Mouse (Mus musculus) myocyte (in vitro differentiated cells): ENCODE results near the gene Lsm4.

Experiments
- MAX ChIP-seq: IDR thresholded peaks from one replicate; pipeline ENCODE4 v1.6.1; 2011; ENCODE audit warnings: low read depth, mild to moderate bottlenecking, control low read depth
- POLR2A ChIP-seq: IDR thresholded peaks from one replicate; pipeline ENCODE4 v1.6.1; 2011; ENCODE audit warnings: low read depth, mild to moderate bottlenecking, control low read depth, moderate library complexity; ENCODE audit not compliant: insufficient read length
- POLR2AphosphoS2 ChIP-seq: IDR thresholded peaks from one replicate; pipeline ENCODE4 v1.6.1; 2011; ENCODE audit warnings: low read depth, control low read depth; ENCODE audit not compliant: insufficient read length
- REST ChIP-seq: IDR thresholded peaks from one replicate; pipeline ENCODE4 v1.6.1; 2011; ENCODE audit warnings: mild to moderate bottlenecking, control low read depth, moderate library complexity; ENCODE audit not compliant: insufficient read depth, insufficient read length
- TCF12 ChIP-seq: IDR thresholded peaks from one replicate; pipeline ENCODE4 v1.6.1; 2011; ENCODE audit warnings: mild to moderate bottlenecking, control low read depth; ENCODE audit not compliant: poor library complexity, insufficient read depth, severe bottlenecking
- TCF3 ChIP-seq: IDR thresholded peaks from one replicate; pipeline ENCODE4 v1.6.1; 2011; ENCODE audit warnings: low read depth, control low read depth; ENCODE audit not compliant: insufficient read length
- USF1 ChIP-seq: IDR thresholded peaks from one replicate; pipeline ENCODE4 v1.6.1; 2011; ENCODE audit warnings: low read depth, mild to moderate bottlenecking, control low read depth, moderate library complexity

- TF ChIP-seq POLR2A (no peak), MAX (no peak), TCF3 (no peak), POLR2AphosphoS2 (no peak), REST (no peak), TCF12 (no peak), USF1 (no peak)
These were observed 35.2 kb downstream of the Lsm4 start for GRCm38 (mm10) chr8:70708281-70708680.
